15 mouse cellular contexts compared by ENCODE assay signal in the genomic region with DNA sequence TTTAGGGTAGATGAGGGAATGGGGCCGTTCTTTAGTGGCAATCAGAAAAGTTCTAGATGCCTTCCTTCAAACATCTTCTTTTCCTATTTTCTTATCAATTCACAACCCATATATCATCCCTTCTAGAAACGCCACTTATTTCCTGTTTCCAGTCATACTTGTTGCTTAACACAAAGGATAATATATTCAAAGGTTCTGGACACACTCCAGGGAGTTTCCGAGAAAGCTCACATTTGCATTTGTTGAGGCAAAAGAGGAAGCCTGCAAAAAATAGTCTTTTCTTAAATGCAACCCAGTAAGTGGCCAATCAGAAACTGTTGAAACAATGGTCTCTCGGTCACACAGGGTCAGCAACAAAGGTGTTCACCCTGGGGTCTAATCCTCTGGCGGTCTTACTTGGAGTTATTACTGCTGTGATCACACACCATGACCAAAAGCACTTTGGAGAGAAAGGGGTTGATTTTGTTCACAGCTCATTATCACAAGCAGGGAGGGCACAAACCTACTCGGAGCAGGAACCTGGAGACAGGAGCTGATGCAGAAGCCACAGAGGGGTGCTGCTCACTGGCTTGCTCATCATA.
DNase-seq lines count a peak whose midpoint lies in the region; ATAC-seq and TF ChIP-seq lines count a peak whose summit lies in the region.
"Had no signal": no experiment of that assay in that cellular context is flagged by ENCODE, and none has a peak within 500 bp of the region (broad histone marks: within the 10 kb centered on the region; RNA-seq: fewer than 3 reads in every experiment).

No protein-coding gene starts in this region.

- peak; percentile 61 for DNase-seq in heart, adult 11 months
- no peak for DNase-seq in heart, postnatal 14 days
- peak; percentile 37 for DNase-seq in liver, adult 2 months (ENCODE audit: extremely low read depth, low read depth, low spot score)
- DNase-seq in liver (no peak), Patski (ENCODE audit: low read depth, low spot score) (peak; percentile 38)
- DNase-seq in kidney, postnatal 0 days (ENCODE audit: low spot score) = peak; percentile 70
- no peak for DNase-seq in gastrocnemius, postnatal 36 days
- DNase-seq in cerebellum, postnatal 10 days = no peak
- DNase-seq: adrenal gland, postnatal 25 days; cerebellum, adult 9-11 months; heart, postnatal 4 days; liver, postnatal 0 days; thymus, postnatal 25 days had no signal

- TF ChIP-seq POLR2A in liver, adult 2 months (IDR thresholded peaks at IDR 0.05; ENCODE audit: extremely low read depth, insufficient read depth, low read length) = no peak

- CTCF ChIA-PET in Patski (lab: Charles Lee) = no interaction called here

- no peaks in the 10 kb centered on the region for H3K4me1 ChIP-seq in liver, adult 2 months (ENCODE audit: control insufficient read depth, insufficient read depth, low read length)
- no peaks in the 10 kb centered on the region for H3K4me1 ChIP-seq in kidney, postnatal 0 days (replicated peaks; ENCODE audit: insufficient read depth, low read length)

- H3K79me2 ChIP-seq in liver, adult 2 months (ENCODE audit: control insufficient read depth, insufficient read depth, low read length) = no peaks in the 10 kb centered on the region

- POLR2A ChIA-PET in Patski (lab: Charles Lee) = interaction anchor here (0.6 kb wide), 1 partner anchor 1522 kb away, joined by 12 read pairs; no protein-coding TSS in a partner anchor

- no peak for ATAC-seq in Patski
- no peak for ATAC-seq in kidney, postnatal 0 days (replicated peaks; ENCODE audit: low FRiP score, low read depth)
- ATAC-seq: liver, postnatal 0 days; midbrain, embryonic 16.5 days had no signal

- H3K4me2 ChIP-seq in kidney, postnatal 0 days (ENCODE audit: low read length) = no peak overlapping the region

- H3K36me3 ChIP-seq in liver, adult 2 months (ENCODE audit: control insufficient read depth, insufficient read depth, low read length) = no peaks in the 10 kb centered on the region
- H3K36me3 ChIP-seq in kidney, postnatal 0 days (ENCODE audit: insufficient read depth, low read length) = no peaks in the 10 kb centered on the region

- in situ Hi-C loops in Patski (cut with MboI; ENCODE audit: low pct_unique_long_range_greater_than_20kb) = no loop called here

- H3K4me3 ChIP-seq in liver, adult 2 months (ENCODE audit: insufficient read depth, low read depth, low read length) = no peak overlapping the region
- no peak overlapping the region for H3K4me3 ChIP-seq in kidney, postnatal 0 days (replicated peaks; ENCODE audit: low read depth, low read length)
- H3K4me3 ChIP-seq: erythroblast, embryonic 14.5 days had no signal

- H3K27me3 ChIP-seq in liver, adult 2 months (ENCODE audit: control insufficient read depth, insufficient read depth, low read length) = no peaks in the 10 kb centered on the region
- H3K27me3 ChIP-seq in Patski = peaks cover 9% of the 10 kb centered on the region
- H3K27me3 ChIP-seq in kidney, postnatal 0 days (ENCODE audit: insufficient read depth, low read length) = no peaks in the 10 kb centered on the region

- TF ChIP-seq CTCF in liver, adult 2 months (IDR thresholded peaks at IDR 0.05; ENCODE audit: low read depth, low read length) = no peak
- TF ChIP-seq CTCF in Patski (IDR thresholded peaks at IDR 0.05) = no peak
- TF ChIP-seq CTCF in kidney, postnatal 0 days (IDR thresholded peaks at IDR 0.05; ENCODE audit: low read depth) = no peak

- H3K9ac ChIP-seq in liver, adult 2 months (ENCODE audit: low read depth, low read length) = no peak overlapping the region
- no peak overlapping the region for H3K9ac ChIP-seq in kidney, postnatal 0 days (ENCODE audit: low read depth, low read length)
- H3K9ac ChIP-seq: liver, postnatal 0 days had no signal

- intact Hi-C loops in heart, postnatal 14 days (cut with DNase I) = no loop called here
- intact Hi-C loops in gastrocnemius, postnatal 36 days (cut with DNase I) = no loop called here

- H3K9me3 ChIP-seq in kidney, postnatal 0 days (replicated peaks; ENCODE audit: low read length) = no peaks in the 10 kb centered on the region

- WGBS in liver, adult 2 months = 66% methylated on average over 6 of the region's 6 CpGs
- 29% methylated on average over 6 of the region's 6 CpGs for WGBS in kidney, postnatal 0 days

- H3K27ac ChIP-seq in liver, adult 2 months (replicated peaks; ENCODE audit: insufficient read depth, low read depth, low read length) = no peak overlapping the region
- H3K27ac ChIP-seq in kidney, postnatal 0 days = 0 out of 2 replicates have a peak overlapping the region, but pooled peaks have one; percentile 8

Comparison
In these comparisons a context has a peak if more than half of its experiments do, and no peak if none do; other contexts are left out.
1. DNase-seq: peak in heart, adult 11 months (single experiment), liver, adult 2 months (single experiment), Patski (single experiment) and kidney, postnatal 0 days (single experiment); none in heart, postnatal 14 days (0 of 2), liver (single experiment), gastrocnemius, postnatal 36 days (0 of 2) and cerebellum, postnatal 10 days (0 of 2).